In genomic region chr14:71194219-71194618, GRCm38 (mm10) we compare ENCODE assay signal across 21 mouse cellular contexts.
"Had no signal": no experiment of that assay in that cellular context is flagged by ENCODE, and none has a peak within 500 bp of the region (broad histone marks: within the 10 kb centered on the region; RNA-seq: fewer than 3 reads in every experiment).

No protein-coding gene starts in this region.

- ATAC-seq: hindbrain, embryonic 16.5 days; hindbrain, postnatal 0 days; intestine, embryonic 15.5 days; intestine, embryonic 16.5 days; intestine, postnatal 0 days had no signal

- DNase-seq: heart, postnatal 10 days; heart, postnatal 14 days; heart, postnatal 36 days; heart, postnatal 4 days; kidney, adult 11 months; kidney, adult 18-20 months; kidney, adult 2 months; kidney, adult 8-10 months; kidney, adult 9 months; kidney, postnatal 10 days; kidney, postnatal 14 days; kidney, postnatal 25 days; kidney, postnatal 36 days; kidney, postnatal 4 days; layer of hippocampus, adult 9-11 months; layer of hippocampus, postnatal 36 days had no signal
